7 mouse cellular contexts compared by ENCODE assay signal in the genomic region with DNA sequence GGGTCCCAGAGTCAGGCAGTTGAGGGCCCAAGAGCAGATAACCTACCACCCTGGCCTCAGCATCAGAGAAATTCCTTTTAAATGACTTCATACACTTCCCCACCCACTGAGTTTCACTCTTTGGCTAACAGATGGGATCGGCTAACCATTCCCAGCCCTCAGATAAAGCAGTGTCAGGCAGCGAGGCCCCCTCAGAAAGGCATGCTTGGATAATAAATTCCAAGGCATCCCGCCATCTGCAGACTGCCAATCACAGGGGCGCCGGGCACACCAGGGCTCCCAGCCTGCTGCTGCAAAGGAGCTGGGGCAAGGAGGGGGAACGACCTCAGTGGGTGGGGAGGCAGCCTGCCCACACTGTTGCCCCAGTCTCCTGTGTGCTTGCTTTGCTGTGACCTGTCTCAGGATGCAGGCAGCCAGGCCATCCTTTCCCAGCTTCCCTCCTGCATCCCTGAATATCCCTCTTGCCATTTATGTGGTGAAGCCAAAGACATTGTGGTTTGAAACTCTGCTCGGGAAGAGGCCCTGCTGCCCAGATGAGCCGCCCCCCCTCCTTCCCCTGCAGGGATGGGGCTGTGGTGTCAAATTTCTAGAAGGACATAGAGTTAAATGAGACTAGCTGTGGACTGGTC.
DNase-seq lines count a peak whose midpoint lies in the region; ATAC-seq and TF ChIP-seq lines count a peak whose summit lies in the region.

No protein-coding gene starts in this region.

- H3K9me3 ChIP-seq in lung, embryonic 16.5 days (ENCODE audit: control insufficient read depth, low read length), result no peaks in the 10 kb centered on the region; the same call in 1 of the 2 replicates

- peak overlapping the region; percentile 23; the same call in 1 of the 2 replicates for H3K9ac ChIP-seq in lung, embryonic 16.5 days (ENCODE audit: low read length)

- no peak overlapping the region for H3ac ChIP-seq in C2C12 (ENCODE audit: control insufficient read depth, insufficient read length, low read depth)

- peaks cover 4% of the 10 kb centered on the region for H3K36me3 ChIP-seq in C2C12 (ENCODE audit: control insufficient read depth, insufficient read depth)
- no peaks in the 10 kb centered on the region for H3K36me3 ChIP-seq in lung, embryonic 16.5 days (ENCODE audit: control insufficient read depth, insufficient read depth, low read length)

- peaks cover 13% of the 10 kb centered on the region for H3K4me1 ChIP-seq in lung, embryonic 16.5 days (replicated peaks; ENCODE audit: control insufficient read depth, insufficient read depth, low read length)

- in situ Hi-C loops in Patski (cut with MboI; ENCODE audit: low pct_unique_long_range_greater_than_20kb), result no loop called here

- H3K27me3 ChIP-seq in C2C12 (ENCODE audit: control insufficient read depth, insufficient read depth, insufficient read length), result no peaks in the 10 kb centered on the region
- H3K27me3 ChIP-seq in Patski, result no peaks in the 10 kb centered on the region
- no peaks in the 10 kb centered on the region for H3K27me3 ChIP-seq in lung, embryonic 16.5 days (ENCODE audit: control insufficient read depth, insufficient read depth, low read depth, low read length)

- POLR2A ChIA-PET in Patski (lab: Charles Lee), result interaction anchor here (0.6 kb wide), 1 partner anchor 881 kb away, joined by 3 read pairs; no protein-coding TSS in a partner anchor

- H3K79me3 ChIP-seq in C2C12 (ENCODE audit: low read depth), result peaks cover 3% of the 10 kb centered on the region

- H3K4me3 ChIP-seq in C2C12 (ENCODE audit: insufficient read depth, poor library complexity, severe bottlenecking), result no peak overlapping the region
- no peak overlapping the region for H3K4me3 ChIP-seq in lung, embryonic 16.5 days (ENCODE audit: low read length)

- CTCF ChIA-PET in Patski (lab: Charles Lee), result no interaction called here

- ATAC-seq in Patski, result peak; percentile 12
- peak; percentile 73 for ATAC-seq in lung, embryonic 16.5 days (ENCODE audit: low read depth)
- ATAC-seq in CD4-positive, CD25-positive, alpha-beta regulatory T cell, adult 4 months, result no peak

- H3K27ac ChIP-seq in lung, embryonic 16.5 days (ENCODE audit: low read length), result peak overlapping the region; percentile 50; the same call in 1 of the 2 replicates

- TF ChIP-seq CTCF in C2C12 (IDR thresholded peaks at IDR 0.05; ENCODE audit: control insufficient read depth, insufficient read depth, insufficient read length) (no peak), Patski (IDR thresholded peaks at IDR 0.05) (no peak)

- H3K4me2 ChIP-seq in lung, embryonic 16.5 days (ENCODE audit: low read depth, low read length), result no peak overlapping the region

- WGBS in lung, embryonic 16.5 days, result 3% methylated on average over 8 of the region's 8 CpGs

- H3K79me2 ChIP-seq in C2C12 (ENCODE audit: control insufficient read depth, insufficient read depth), result peaks cover 13% of the 10 kb centered on the region

- intact Hi-C loops in gastrocnemius, postnatal 14 days (cut with DNase I; ENCODE audit: low total_unique reads), result no loop called here

- DNase-seq in Patski (ENCODE audit: low read depth, low spot score), result peak; percentile 48
- peak; percentile 36 for DNase-seq in gastrocnemius, postnatal 14 days
- DNase-seq in cerebellum, adult 11 months, result no peak
- DNase-seq in right cerebral cortex, postnatal 25 days, result no peak

TF ChIP-seq in C2C12, 6 proteins besides CTCF, POLR2A, EP300 and RAD21:
- TF ChIP-seq MYOG (IDR thresholded peaks at IDR 0.05; ENCODE audit: control insufficient read depth, extremely low read depth, insufficient read length) (no peak), MYOD1 (IDR thresholded peaks at IDR 0.05; ENCODE audit: control insufficient read depth, insufficient read length, low read depth) (peak; percentile 5), USF1 (IDR thresholded peaks at IDR 0.05; ENCODE audit: low read depth) (no peak), CEBPB (IDR thresholded peaks at IDR 0.05; ENCODE audit: low read depth) (no peak)

Comparison
In these comparisons a context has a peak if more than half of its experiments do, and no peak if none do; other contexts are left out.
1. DNase-seq: peak in Patski (single experiment) and gastrocnemius, postnatal 14 days (single experiment); none in cerebellum, adult 11 months (single experiment) and right cerebral cortex, postnatal 25 days (single experiment).